Mouse (Mus musculus) lung, embryonic 15.5 days (tissue): ENCODE data around the gene H2-M1. TPM values are rescaled to one million over a fixed set of nuclear protein-coding genes. Genes with fewer than 3 reads are reported as not detected.

Experiments used
- ATAC-seq: fragments of 200-750 bp; cut with Nextera tagmentation; 2 replicates; pipeline ENCODE4 v1.8.0; 2017; ENCODE audit warnings: moderate number of reproducible peaks, borderline replicate concordance; ENCODE audit not compliant: low FRiP score, low TSS enrichment; ENCODE audit errors: extremely low read depth
- H3K27ac ChIP-seq: fragments of 300-500 bp; sonication (generic); 2 replicates; pipeline ENCODE4 v1.5.1; 2015; ENCODE audit warnings: moderate library complexity, mild to moderate bottlenecking, inconsistent platforms
- H3K27me3 ChIP-seq: fragments of 300-500 bp; sonication (generic); 2 replicates; pipeline ENCODE4 v1.6.1; 2015; ENCODE audit warnings: inconsistent platforms
- H3K36me3 ChIP-seq: fragments of 300-500 bp; sonication (generic); 2 replicates; pipeline ENCODE4 v1.6.1; 2015; ENCODE audit warnings: inconsistent platforms
- H3K4me1 ChIP-seq: fragments of 300-500 bp; sonication (generic); 2 replicates; pipeline ENCODE4 v1.6.1; 2015; ENCODE audit warnings: inconsistent platforms
- H3K4me2 ChIP-seq: fragments of 300-500 bp; sonication (generic); 2 replicates; pipeline ENCODE4 v1.6.1; 2015; ENCODE audit warnings: inconsistent platforms, mild to moderate bottlenecking, moderate library complexity
- H3K4me3 ChIP-seq: fragments of 300-500 bp; sonication (generic); 2 replicates; pipeline ENCODE4 v1.5.1; 2015; ENCODE audit warnings: mild to moderate bottlenecking, inconsistent platforms
- H3K9ac ChIP-seq: fragments of 300-500 bp; sonication (generic); 2 replicates; pipeline ENCODE4 v1.6.1; 2015; ENCODE audit warnings: inconsistent platforms
- H3K9me3 ChIP-seq: fragments of 300-500 bp; sonication (generic); 2 replicates; pipeline ENCODE4 v1.6.1; 2016; ENCODE audit warnings: inconsistent platforms
- WGBS: fragments of 180-500 bp; shearing (Covaris S2); methylation state at CpG from one replicate; pipeline ENCODE4 v1.1.7; 2015; 5-methylcytosine and 5-hydroxymethylcytosine counted together
- polyA plus RNA-seq: library from polyadenylated mRNA; unstranded; fragments of >200 nt; fragmentation: Nextera tagmentation; extraction: Ambion mirVana; gene quantifications from 2 replicates; pipeline ENCODE4 v1.2.1, GENCODE M21; 2015

H2-M1 gene
- polyA plus RNA-seq = not detected in 2 replicates

- WGBS = 57% methylated on average over 3 of the region's 3 CpGs
- Histone ChIP-seq H3K4me2 (no peak within 1 kb of the TSS), H3K4me3 (no peak within 1 kb of the TSS), H3K9me3 (no peaks in the 10 kb centered on the region), H3K36me3 (no peaks in the 10 kb centered on the region), H3K9ac (no peak within 1 kb of the TSS), H3K4me1 (no peaks in the 10 kb centered on the region), H3K27me3 (no peaks in the 10 kb centered on the region), H3K27ac (no peak within 1 kb of the TSS)
- no peak for ATAC-seq
Measured at GRCm38 (mm10) chr17:36672119-36672518, at the start of gene H2-M1. Gene H2-M1, minus strand, starts transcription at chr17:36672219.

- ATAC-seq = no peak
- WGBS = 47% methylated on average over 2 of the region's 2 CpGs
- H3K36me3 ChIP-seq = no peaks in the 10 kb centered on the region
- no peak overlapping the region for H3K27ac ChIP-seq
- no peak overlapping the region for H3K4me3 ChIP-seq
- no peak overlapping the region for H3K9ac ChIP-seq
- no peaks in the 10 kb centered on the region for H3K4me1 ChIP-seq
- H3K4me2 ChIP-seq = no peak overlapping the region
- no peaks in the 10 kb centered on the region for H3K27me3 ChIP-seq
- no peaks in the 10 kb centered on the region for H3K9me3 ChIP-seq
Measured at GRCm38 (mm10) chr17:36697693-36698092, 25.7 kb upstream of the H2-M1 start.

- Histone ChIP-seq H3K4me3 (no peak within 1 kb of the TSS), H3K9me3 (no peaks in the 10 kb centered on the region), H3K27ac (no peak within 1 kb of the TSS), H3K4me1 (no peaks in the 10 kb centered on the region), H3K9ac (no peak within 1 kb of the TSS), H3K27me3 (no peaks in the 10 kb centered on the region), H3K4me2 (no peak within 1 kb of the TSS), H3K36me3 (no peaks in the 10 kb centered on the region)
- no peak for ATAC-seq
- WGBS = 73% methylated on average over 3 of the region's 3 CpGs
Measured at GRCm38 (mm10) chr17:36642566-36642965, 29.5 kb downstream of the H2-M1 start, which contains the start of gene H2-M9. Gene H2-M9, minus strand, starts transcription at chr17:36642666.

Other genes starting within 250 kb of the H2-M1 start
- not detected in 2 replicates for gene H2-M10.4, start 209.9 kb downstream of the H2-M1 start, polyA plus RNA-seq
- gene H2-M11, start 125.1 kb downstream of the H2-M1 start, polyA plus RNA-seq = not detected in 2 replicates
- gene H2-M9, start 29.6 kb downstream of the H2-M1 start, polyA plus RNA-seq = not detected in 2 replicates
- gene H2-M10.5, start 100.7 kb upstream of the H2-M1 start, polyA plus RNA-seq = not detected in 2 replicates
- gene H2-M10.6, start 140.0 kb upstream of the H2-M1 start, polyA plus RNA-seq = not detected in 2 replicates
- gene Trim26, start 164.9 kb upstream of the H2-M1 start, polyA plus RNA-seq = 39.2 and 43.6 TPM in 2 replicates
- 0.14 and 0.21 TPM in 2 replicates for gene Trim15, start 195.0 kb upstream of the H2-M1 start, polyA plus RNA-seq
- 4.0 and 5.7 TPM in 2 replicates for gene Trim10, start 197.4 kb upstream of the H2-M1 start, polyA plus RNA-seq
- not detected in 2 replicates for gene Trim40, start 217.9 kb upstream of the H2-M1 start, polyA plus RNA-seq
- gene Trim31, start 225.9 kb upstream of the H2-M1 start, polyA plus RNA-seq = 0.09 and 0.16 TPM in 2 replicates